Mouse (Mus musculus) activated CD4-positive, CD25-positive, alpha-beta regulatory T cell (primary cell): ENCODE results near the gene Ttc39b. TPM values are rescaled to one million over a fixed set of nuclear protein-coding genes. Genes with fewer than 3 reads are reported as not detected.

ENCODE experiments used
- polyA plus RNA-seq, 2 experiments: library from polyadenylated mRNA; unstranded; fragments of 100-300 nt; shearing (Covaris generic); gene quantifications; one replicate each; pipeline ENCODE4 v1.2.1; 2017

The Ttc39b gene
- 100 to 1,000 TPM; 102 to 107 TPM for polyA plus RNA-seq

DNA sequence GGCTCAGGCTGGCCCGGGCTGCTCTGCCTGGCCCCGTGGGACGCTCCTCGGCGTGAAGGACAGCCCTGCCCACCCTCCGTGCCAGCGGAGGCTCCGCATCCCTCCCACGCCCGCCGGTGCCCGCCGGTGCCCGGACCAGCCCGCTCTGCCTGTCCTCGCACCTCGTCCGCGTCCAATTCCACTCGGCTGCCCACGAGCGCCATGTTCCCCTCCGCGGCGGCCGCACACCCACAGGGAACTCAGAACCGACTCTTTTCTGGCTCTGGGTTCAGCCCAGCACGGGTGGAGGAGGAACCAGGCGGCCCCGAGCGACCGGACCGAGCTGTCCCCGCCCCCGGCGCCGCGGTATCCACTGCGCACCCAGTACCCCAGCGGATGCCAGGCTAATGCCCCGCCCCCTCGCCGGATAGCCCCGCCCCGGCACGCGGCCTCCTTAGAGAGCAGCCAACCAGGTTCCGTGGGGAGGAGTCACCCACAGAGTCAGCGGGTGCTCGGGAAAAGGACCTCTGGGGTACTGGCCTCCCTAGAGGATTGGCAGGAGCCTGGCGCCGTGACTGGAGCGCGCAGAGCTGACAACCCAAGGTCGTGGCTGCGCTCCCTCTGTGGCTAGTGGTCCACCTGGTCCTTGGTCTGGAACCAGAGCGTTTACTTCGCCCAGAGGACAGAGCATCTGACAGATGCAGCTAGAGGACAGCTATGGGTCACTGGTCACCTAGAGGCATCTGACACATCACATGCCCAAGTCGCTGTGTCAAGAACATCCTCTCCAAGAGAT lies at the start of gene Ttc39b:
Ttc39b (minus strand) TSS at position 346 of the 775 bp plus-strand sequence.

Other genes with a start within 250 kb of the Ttc39b start
- 10 to 100 TPM; 37.1 to 38.0 TPM for gene Snapc3, start 93.5 kb upstream of the Ttc39b start, polyA plus RNA-seq
- 100 to 1,000 TPM; 162 to 180 TPM for gene Psip1, start 162.2 kb upstream of the Ttc39b start, polyA plus RNA-seq
- 10 to 100 TPM in 1 of 2 experiments, 1 to 10 TPM in 1; 8.3 to 10.3 TPM for gene Ccdc171, start 201.3 kb upstream of the Ttc39b start, polyA plus RNA-seq